Mouse (Mus musculus) thymus, adult 2 months (tissue): ENCODE data around the gene Cmss1. TPM values are rescaled to one million over a fixed set of nuclear protein-coding genes. Genes with fewer than 3 reads are reported as not detected.

ENCODE experiments used
- DNase-seq: peaks from one replicate; pipeline ENCODE4 v3.0.0; 2021
- H3K27ac ChIP-seq: fragments of 200-500 bp; 2 replicates; pipeline ENCODE4 v1.5.1; 2012; ENCODE audit warnings: low read length, control low read depth; ENCODE audit not compliant: control insufficient read depth, insufficient read depth
- H3K27me3 ChIP-seq: fragments of 200-500 bp; 2 replicates; pipeline ENCODE4 v1.6.1; 2012; ENCODE audit warnings: mild to moderate bottlenecking, low read length, moderate library complexity, mixed read lengths; ENCODE audit not compliant: control insufficient read depth, insufficient read depth
- H3K36me3 ChIP-seq: fragments of 200-500 bp; 2 replicates; pipeline ENCODE4 v1.6.1; 2012; ENCODE audit warnings: mild to moderate bottlenecking, low read length, moderate library complexity; ENCODE audit not compliant: control insufficient read depth, insufficient read depth
- H3K4me1 ChIP-seq: fragments of 200-500 bp; replicated peaks from 2 replicates; pipeline ENCODE4 v1.6.1; 2012; ENCODE audit warnings: low read length; ENCODE audit not compliant: control insufficient read depth, insufficient read depth
- H3K4me3 ChIP-seq: fragments of 200-500 bp; 2 replicates; pipeline ENCODE4 v1.5.1; 2012; ENCODE audit warnings: mild to moderate bottlenecking, low read length, control low read depth, moderate library complexity; ENCODE audit not compliant: control insufficient read depth, insufficient read depth
- CTCF ChIP-seq: fragments of 200-500 bp; IDR thresholded peaks from 2 replicates; pipeline ENCODE4 v1.5.1; 2012; ENCODE audit warnings: mild to moderate bottlenecking, control low read depth, low read length, moderate library complexity, borderline replicate concordance; ENCODE audit not compliant: control insufficient read depth, poor library complexity, insufficient read depth; ENCODE audit errors: extremely low read depth
- POLR2A ChIP-seq: fragments of 200-500 bp; IDR thresholded peaks from 2 replicates; pipeline ENCODE4 v1.6.1; 2012; ENCODE audit warnings: mild to moderate bottlenecking, low read length, control low read depth, moderate library complexity; ENCODE audit not compliant: control insufficient read depth, poor library complexity, insufficient read depth; ENCODE audit errors: extremely low read depth
- WGBS: fragments of 180-500 bp; shearing (Covaris S2); methylation state at CpG from one replicate; pipeline ENCODE4 v1.1.7; 2018; 5-methylcytosine and 5-hydroxymethylcytosine counted together
- polyA plus RNA-seq: library from polyadenylated mRNA; depleted of rRNA; stranded (reverse); fragments of >200 nt; gene quantifications from 2 replicates; pipeline ENCODE4 v1.2.3, GENCODE M21; 2012

Cmss1 gene
- polyA plus RNA-seq, 1 experiment: 6.2 TPM

DNA sequence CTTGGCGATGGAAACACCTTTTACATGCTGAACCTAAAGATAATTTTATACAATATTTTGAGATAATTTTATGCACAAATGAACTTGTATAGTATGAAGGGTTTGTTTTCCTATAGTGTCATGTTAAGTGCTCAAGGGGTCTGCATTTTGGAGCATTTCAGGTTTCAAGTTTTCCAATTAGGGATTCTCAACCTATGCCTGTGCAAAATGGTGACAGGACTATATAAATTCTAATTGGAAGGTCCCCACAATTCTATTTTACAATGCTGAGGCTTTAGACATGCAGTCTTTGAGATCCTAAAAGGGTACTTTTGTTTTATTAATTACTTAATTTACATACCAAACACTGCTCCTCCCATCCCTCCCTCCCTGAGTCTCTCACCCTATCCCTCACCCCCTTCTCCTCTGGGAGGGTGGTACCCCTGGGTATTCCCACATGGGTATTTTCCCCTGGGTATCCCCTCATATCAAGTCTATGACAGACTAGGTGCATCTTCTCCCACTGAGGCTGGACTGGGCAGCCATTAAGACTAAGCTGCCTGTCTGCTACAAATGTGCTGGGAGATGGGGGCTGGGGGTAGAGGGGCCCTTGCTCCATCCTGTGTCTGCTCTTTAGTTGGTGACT is 30.8 kb downstream of the Cmss1 start:
- no peak for DNase-seq
- H3K27me3 ChIP-seq: no peaks in the 10 kb centered on the region
- no peak overlapping the region for H3K27ac ChIP-seq
- 96% methylated on average over 1 of the region's 1 CpGs for WGBS
- H3K36me3 ChIP-seq: no peaks in the 10 kb centered on the region
- H3K4me1 ChIP-seq: no peaks in the 10 kb centered on the region
- TF ChIP-seq POLR2A: no peak
- TF ChIP-seq CTCF: no peak
- no peak overlapping the region for H3K4me3 ChIP-seq

- DNase-seq: no peak
- TF ChIP-seq POLR2A: no peak
- TF ChIP-seq CTCF: no peak
- no peaks in the 10 kb centered on the region for H3K36me3 ChIP-seq
These were observed 32.8 kb downstream of the Cmss1 start for GRCm38 (mm10) chr16:57573831-57574230.

DNA sequence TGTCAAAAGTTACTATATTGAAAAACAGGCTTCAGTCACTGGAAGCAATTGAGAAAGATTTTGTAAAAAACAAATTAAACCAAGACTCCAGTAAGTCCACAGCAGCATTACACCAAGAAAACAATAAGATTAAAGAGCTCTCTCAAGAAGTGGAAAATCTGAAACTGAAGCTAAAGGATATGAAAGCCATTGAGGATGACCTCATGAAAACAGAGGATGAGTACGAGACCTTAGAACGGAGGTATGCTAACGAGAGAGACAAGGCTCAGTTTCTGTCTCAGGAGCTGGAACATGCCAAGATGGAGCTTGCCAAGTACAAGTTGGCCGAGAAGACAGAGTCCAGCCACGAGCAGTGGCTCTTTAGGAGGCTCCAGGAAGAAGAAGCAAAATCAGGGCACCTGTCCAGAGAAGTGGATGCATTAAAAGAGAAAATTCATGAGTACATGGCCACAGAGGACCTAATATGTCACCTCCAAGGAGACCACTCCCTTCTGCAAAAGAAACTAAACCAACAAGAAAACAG is 35.8 kb downstream of the Cmss1 start:
- 91% methylated on average over 5 of the region's 5 CpGs for WGBS

More at GRCm38 (mm10) chr16:57573831-57574230, 32.8 kb downstream of the Cmss1 start:
- H3K4me1 ChIP-seq: no peaks in the 10 kb centered on the region
- no peak overlapping the region for H3K4me3 ChIP-seq
- no peaks in the 10 kb centered on the region for H3K27me3 ChIP-seq
- no peak overlapping the region for H3K27ac ChIP-seq
- 90% methylated on average over 1 of the region's 1 CpGs for WGBS

DNA sequence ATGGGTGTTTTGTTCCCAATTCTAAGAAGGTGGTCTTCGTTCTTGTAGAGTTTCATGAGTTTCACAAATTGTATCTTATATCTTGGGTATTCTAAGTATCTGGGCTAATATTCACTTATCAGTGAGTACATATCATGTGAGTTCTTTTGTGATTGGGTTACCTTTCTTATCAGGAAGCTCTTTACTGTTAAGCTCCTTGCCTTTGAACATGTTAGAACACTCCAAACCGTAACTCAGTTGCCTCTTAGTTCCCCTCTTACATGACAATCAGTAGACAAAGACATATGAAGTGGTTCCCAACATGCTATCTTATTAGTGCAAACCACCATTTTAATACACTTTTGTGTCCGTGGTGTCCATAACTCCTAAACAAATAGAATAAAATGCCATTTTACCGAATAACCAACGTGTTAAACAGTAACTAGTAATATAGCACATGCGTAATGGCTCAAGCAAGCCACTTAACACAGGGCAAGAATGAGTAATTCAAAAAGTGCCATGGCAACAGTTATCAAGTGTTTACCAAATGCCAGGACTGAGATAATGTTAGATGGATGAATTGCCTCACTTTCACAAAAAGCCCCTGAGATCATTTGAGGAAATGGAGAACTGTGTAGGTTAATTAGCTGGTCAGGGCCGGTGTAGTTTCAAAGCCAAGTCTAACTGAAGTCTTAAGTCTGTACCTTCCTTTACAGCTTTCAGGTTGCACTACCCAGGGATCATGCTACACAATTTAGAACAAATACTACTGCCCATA is 37.8 kb downstream of the Cmss1 start:
- Histone ChIP-seq H3K36me3 (no peaks in the 10 kb centered on the region), H3K4me1 (peaks cover 2% of the 10 kb centered on the region; the same call in 1 of the 2 replicates), H3K27ac (no peak overlapping the region), H3K4me3 (no peak overlapping the region), H3K27me3 (no peaks in the 10 kb centered on the region)
- TF ChIP-seq POLR2A (no peak), CTCF (no peak)
- no peak for DNase-seq
- WGBS: 94% methylated on average over 7 of the region's 7 CpGs

More for the DNA sequence above, 35.8 kb downstream of the Cmss1 start:
- DNase-seq: no peak
- Histone ChIP-seq H3K27ac (no peak overlapping the region), H3K4me1 (peaks cover 2% of the 10 kb centered on the region; the same call in 1 of the 2 replicates), H3K36me3 (no peaks in the 10 kb centered on the region), H3K27me3 (no peaks in the 10 kb centered on the region), H3K4me3 (no peak overlapping the region)
- TF ChIP-seq CTCF: no peak
- no peak for TF ChIP-seq POLR2A

- WGBS: 53% methylated on average over 3 of the region's 3 CpGs
- no peak for DNase-seq
- no peak overlapping the region for H3K27ac ChIP-seq
These were observed 40.4 kb downstream of the Cmss1 start for GRCm38 (mm10) chr16:57566215-57566614.

DNA sequence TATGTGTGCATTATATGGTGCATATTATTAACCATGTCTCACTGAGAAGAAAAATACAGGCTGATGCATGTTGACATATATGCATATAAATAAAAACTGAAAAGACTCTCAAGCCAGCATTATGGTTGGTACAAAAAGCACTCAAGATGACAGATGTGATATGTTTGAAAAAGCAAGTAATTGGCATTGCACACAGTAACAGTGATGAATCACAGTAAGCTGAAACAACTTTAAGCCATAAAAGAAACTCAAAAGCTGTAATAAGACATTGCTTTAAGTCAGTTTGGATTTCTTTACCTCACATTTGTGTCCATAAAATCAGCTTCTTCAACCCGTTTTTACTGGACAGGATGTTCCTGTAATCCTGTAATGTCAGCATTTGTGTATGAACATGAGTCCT is 41.9 kb downstream of the Cmss1 start:
- Histone ChIP-seq H3K4me1 (peaks cover 2% of the 10 kb centered on the region; the same call in 1 of the 2 replicates), H3K27ac (no peak overlapping the region), H3K27me3 (no peaks in the 10 kb centered on the region), H3K36me3 (no peaks in the 10 kb centered on the region), H3K4me3 (no peak overlapping the region)
- TF ChIP-seq POLR2A: no peak
- TF ChIP-seq CTCF: no peak
- 83% methylated on average over 1 of the region's 1 CpGs for WGBS
- no peak for DNase-seq

More at GRCm38 (mm10) chr16:57566215-57566614, 40.4 kb downstream of the Cmss1 start:
- H3K27me3 ChIP-seq: no peaks in the 10 kb centered on the region
- no peak overlapping the region for H3K4me3 ChIP-seq
- peaks cover 2% of the 10 kb centered on the region; the same call in 1 of the 2 replicates for H3K4me1 ChIP-seq
- TF ChIP-seq CTCF (no peak), POLR2A (no peak)
- H3K36me3 ChIP-seq: no peaks in the 10 kb centered on the region
